Mouse (Mus musculus) E14TG2a.4 (cell line): ENCODE data around the gene Dynll1.

Source experiments
- H3K27me3 ChIP-seq: 2 replicates; pipeline ENCODE4 v1.6.1; 2014; ENCODE audit warnings: low read length, control low read depth; ENCODE audit not compliant: insufficient read depth
- H3K36me3 ChIP-seq: 2 replicates; pipeline ENCODE4 v1.6.1; 2014; ENCODE audit warnings: low read length, control low read depth; ENCODE audit not compliant: insufficient read depth
- H3K4me1 ChIP-seq: replicated peaks from 2 replicates; pipeline ENCODE4 v1.6.1; 2014; ENCODE audit warnings: low read depth, low read length, control low read depth
- H3K4me3 ChIP-seq: replicated peaks from 2 replicates; pipeline ENCODE4 v1.5.1; 2014; ENCODE audit warnings: mild to moderate bottlenecking, low read length
- H3K9me3 ChIP-seq: 2 replicates; pipeline ENCODE4 v1.6.1; 2014; ENCODE audit warnings: low read length, control low read depth
- CTCF ChIP-seq: conservative IDR thresholded peaks from 2 replicates; pipeline ENCODE4 v1.5.1; 2014; ENCODE audit warnings: low read length
- NANOG ChIP-seq: IDR thresholded peaks from 2 replicates; pipeline ENCODE4 v1.6.1; 2014; ENCODE audit warnings: borderline replicate concordance, low read length, mixed read lengths
- POU5F1 ChIP-seq: IDR thresholded peaks from 2 replicates; pipeline ENCODE4 v1.6.1; 2014; ENCODE audit warnings: low read length, borderline replicate concordance

Dynll1 gene

GRCm38 (mm10) chr5:115333626-115334025 is 32.8 kb upstream of the Dynll1 start:
- TF ChIP-seq POU5F1 (no peak), CTCF (no peak), NANOG (no peak)
- peaks cover 92% of the 10 kb centered on the region for H3K36me3 ChIP-seq
- H3K4me3 ChIP-seq: no peak overlapping the region
- no peaks in the 10 kb centered on the region for H3K9me3 ChIP-seq
- no peaks in the 10 kb centered on the region for H3K27me3 ChIP-seq
- peaks cover 19% of the 10 kb centered on the region for H3K4me1 ChIP-seq

- no peaks in the 10 kb centered on the region for H3K9me3 ChIP-seq
- peaks cover 32% of the 10 kb centered on the region for H3K4me1 ChIP-seq
- H3K36me3 ChIP-seq: peaks cover 75% of the 10 kb centered on the region
- no peak overlapping the region for H3K4me3 ChIP-seq
- peaks cover 4% of the 10 kb centered on the region; the same call in 1 of the 2 replicates for H3K27me3 ChIP-seq
- TF ChIP-seq CTCF: no peak
- no peak for TF ChIP-seq POU5F1
- TF ChIP-seq NANOG: no peak
Measured at GRCm38 (mm10) chr5:115330955-115331354, 30.2 kb upstream of the Dynll1 start.

- Histone ChIP-seq H3K4me3 (peak overlapping the region; percentile 91), H3K9me3 (no peaks in the 10 kb centered on the region), H3K4me1 (peaks cover 55% of the 10 kb centered on the region), H3K36me3 (peaks cover 44% of the 10 kb centered on the region), H3K27me3 (peaks cover 4% of the 10 kb centered on the region; the same call in 1 of the 2 replicates)
- TF ChIP-seq POU5F1 (no peak), NANOG (no peak), CTCF (no peak)
Measured at GRCm38 (mm10) chr5:115327610-115328548, 27.1 kb upstream of the Dynll1 start.

- Histone ChIP-seq H3K36me3 (peaks cover 36% of the 10 kb centered on the region), H3K4me1 (peaks cover 55% of the 10 kb centered on the region), H3K9me3 (no peaks in the 10 kb centered on the region), H3K4me3 (peak within 1 kb of the TSS; percentile 91), H3K27me3 (peaks cover 4% of the 10 kb centered on the region; the same call in 1 of the 2 replicates)
- TF ChIP-seq POU5F1 (no peak), CTCF (no peak), NANOG (no peak)
Measured at GRCm38 (mm10) chr5:115326875-115327609, 26.2 kb upstream of the Dynll1 start, which contains the start of gene Srsf9. Srsf9 (plus strand) TSS chr5:115327177.

DNA sequence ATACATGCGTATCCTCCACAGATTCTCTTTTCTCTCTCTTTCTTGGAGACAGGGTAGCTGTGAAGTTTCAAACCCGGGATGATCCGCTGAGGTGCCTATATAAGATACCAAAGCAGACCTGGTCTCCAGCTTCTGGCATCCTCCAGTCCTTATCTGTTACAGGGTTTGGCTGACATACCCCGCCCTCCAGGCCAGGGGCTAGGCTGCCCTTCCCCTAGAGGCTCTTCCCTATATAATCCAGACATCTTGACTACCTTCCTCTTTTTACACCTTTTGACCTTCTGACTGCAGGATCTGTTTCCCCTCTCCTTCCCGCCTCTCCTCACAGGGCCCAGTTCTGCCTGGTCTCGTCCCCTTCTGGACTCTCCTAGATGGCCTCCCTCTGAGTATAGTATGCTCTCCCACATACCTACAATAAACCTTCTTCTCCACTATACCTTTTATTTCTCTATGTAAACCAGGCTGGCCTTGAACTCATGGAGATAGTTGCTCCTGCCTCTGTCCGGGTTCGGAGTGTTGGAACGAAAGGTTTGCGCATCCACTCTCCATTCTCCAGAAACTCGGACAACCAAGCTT is 25.5 kb upstream of the Dynll1 start:
- Histone ChIP-seq H3K36me3 (peaks cover 29% of the 10 kb centered on the region), H3K4me3 (peak overlapping the region; percentile 91), H3K27me3 (peaks cover 4% of the 10 kb centered on the region; the same call in 1 of the 2 replicates), H3K9me3 (no peaks in the 10 kb centered on the region), H3K4me1 (peaks cover 55% of the 10 kb centered on the region)
- TF ChIP-seq CTCF (no peak), NANOG (no peak), POU5F1 (no peak)

GRCm38 (mm10) chr5:115319004-115319940 is 18.5 kb upstream of the Dynll1 start:
- Histone ChIP-seq H3K4me3 (peak overlapping the region; percentile 58), H3K27me3 (peaks cover 10% of the 10 kb centered on the region; the same call in 1 of the 2 replicates), H3K36me3 (no peaks in the 10 kb centered on the region), H3K4me1 (peaks cover 67% of the 10 kb centered on the region), H3K9me3 (no peaks in the 10 kb centered on the region)
- TF ChIP-seq CTCF (peak; percentile 25; the same call in 1 of the 2 replicates), POU5F1 (no peak), NANOG (no peak)

- peaks cover 10% of the 10 kb centered on the region; the same call in 1 of the 2 replicates for H3K27me3 ChIP-seq
- no peaks in the 10 kb centered on the region for H3K9me3 ChIP-seq
- TF ChIP-seq POU5F1: no peak
- no peak; the same call in 1 of the 2 replicates for TF ChIP-seq NANOG
- no peak for TF ChIP-seq CTCF
- H3K4me3 ChIP-seq: peak overlapping the region; percentile 56
- H3K36me3 ChIP-seq: no peaks in the 10 kb centered on the region
- H3K4me1 ChIP-seq: peaks cover 71% of the 10 kb centered on the region
Measured at GRCm38 (mm10) chr5:115317645-115318328, 17.0 kb upstream of the Dynll1 start.
